Mouse (Mus musculus) intestine, embryonic 15.5 days (tissue): ENCODE measurements around the gene Sec62. TPM values are rescaled to one million over a fixed set of nuclear protein-coding genes. Genes with fewer than 3 reads are reported as not detected.
A peak's percentile ranks its signal among the peaks of the same experiment; 100 is the strongest.

Experiments
- ATAC-seq: fragments of 200-750 bp; cut with Nextera tagmentation; 2 replicates; pipeline ENCODE4 v1.8.0; 2017; ENCODE audit warnings: moderate TSS enrichment, moderate library complexity
- H3K27ac ChIP-seq: fragments of 300-500 bp; sonication (generic); 2 replicates; pipeline ENCODE4 v1.5.1; 2015; ENCODE audit warnings: mild to moderate bottlenecking, inconsistent platforms
- H3K27me3 ChIP-seq: fragments of 300-500 bp; sonication (generic); replicated peaks from 2 replicates; pipeline ENCODE4 v1.6.1; 2015; ENCODE audit warnings: inconsistent platforms
- H3K36me3 ChIP-seq: fragments of 300-500 bp; sonication (generic); 2 replicates; pipeline ENCODE4 v1.6.1; 2015; ENCODE audit warnings: inconsistent platforms
- H3K4me1 ChIP-seq: fragments of 300-500 bp; sonication (generic); replicated peaks from 2 replicates; pipeline ENCODE4 v1.6.1; 2015; ENCODE audit warnings: inconsistent platforms
- H3K4me2 ChIP-seq: fragments of 300-500 bp; sonication (generic); replicated peaks from 2 replicates; pipeline ENCODE4 v1.6.1; 2015; ENCODE audit warnings: mild to moderate bottlenecking, inconsistent platforms
- H3K4me3 ChIP-seq: fragments of 300-500 bp; sonication (generic); replicated peaks from 2 replicates; pipeline ENCODE4 v1.5.1; 2015; ENCODE audit warnings: inconsistent platforms
- H3K9ac ChIP-seq: fragments of 300-500 bp; sonication (generic); 2 replicates; pipeline ENCODE4 v1.6.1; 2015; ENCODE audit warnings: inconsistent platforms
- H3K9me3 ChIP-seq: fragments of 300-500 bp; sonication (generic); 2 replicates; pipeline ENCODE4 v1.6.1; 2016; ENCODE audit warnings: inconsistent platforms
- WGBS: fragments of 180-500 bp; shearing (Covaris S2); methylation state at CpG from one replicate; pipeline ENCODE4 v1.1.7; 2015; 5-methylcytosine and 5-hydroxymethylcytosine counted together
- polyA plus RNA-seq: library from polyadenylated mRNA; unstranded; fragments of >200 nt; fragmentation: Nextera tagmentation; extraction: Ambion mirVana; gene quantifications from 2 replicates; pipeline ENCODE4 v1.2.1, GENCODE M21; 2015

Gene Sec62
- polyA plus RNA-seq, 1 experiment from 2014 or later = 83.5 TPM

- Histone ChIP-seq H3K4me2 (no peak overlapping the region), H3K27ac (no peak overlapping the region), H3K27me3 (no peaks in the 10 kb centered on the region), H3K36me3 (no peaks in the 10 kb centered on the region), H3K4me3 (no peak overlapping the region), H3K4me1 (no peaks in the 10 kb centered on the region), H3K9me3 (no peaks in the 10 kb centered on the region), H3K9ac (no peak overlapping the region)
- ATAC-seq = no peak
- 91% methylated on average over 5 of the region's 5 CpGs for WGBS
These were observed 18.0 kb upstream of the Sec62 start for GRCm38 (mm10) chr3:30774677-30775076.

GRCm38 (mm10) chr3:30777984-30778383, 14.7 kb upstream of the Sec62 start:
- 67% methylated on average over 5 of the region's 5 CpGs for WGBS
- Histone ChIP-seq H3K27ac (no peak overlapping the region), H3K4me3 (no peak overlapping the region), H3K4me2 (no peak overlapping the region), H3K9ac (no peak overlapping the region), H3K27me3 (no peaks in the 10 kb centered on the region), H3K36me3 (no peaks in the 10 kb centered on the region), H3K4me1 (no peaks in the 10 kb centered on the region), H3K9me3 (no peaks in the 10 kb centered on the region)
- no peak for ATAC-seq

- 21% methylated on average over 5 of the region's 5 CpGs for WGBS
- H3K27me3 ChIP-seq = no peaks in the 10 kb centered on the region
- H3K36me3 ChIP-seq = no peaks in the 10 kb centered on the region
- ATAC-seq = no peak
- no peaks in the 10 kb centered on the region for H3K9me3 ChIP-seq
- no peak overlapping the region for H3K4me2 ChIP-seq
- no peak overlapping the region for H3K4me3 ChIP-seq
- 0 out of 2 replicates have a peak, but pooled peaks cover 2% of the 10 kb centered on the region for H3K4me1 ChIP-seq
- no peak overlapping the region for H3K9ac ChIP-seq
- H3K27ac ChIP-seq = no peak overlapping the region
These were observed 4.1 kb upstream of the Sec62 start for GRCm38 (mm10) chr3:30788531-30788930.

GRCm38 (mm10) chr3:30793403-30794221, 937 bp downstream of the Sec62 start:
- no peaks in the 10 kb centered on the region for H3K4me1 ChIP-seq
- H3K27me3 ChIP-seq = no peaks in the 10 kb centered on the region
- H3K4me3 ChIP-seq = peak overlapping the region; percentile 98
- ATAC-seq = peak; percentile 87
- WGBS = under 1% methylated on average over 74 of the region's 75 CpGs
- H3K9ac ChIP-seq = peak overlapping the region; percentile 98
- no peaks in the 10 kb centered on the region for H3K36me3 ChIP-seq
- H3K9me3 ChIP-seq = no peaks in the 10 kb centered on the region
- peak overlapping the region; percentile 76 for H3K4me2 ChIP-seq
- H3K27ac ChIP-seq = peak overlapping the region; percentile 87

- Histone ChIP-seq H3K9me3 (no peaks in the 10 kb centered on the region), H3K9ac (no peak overlapping the region), H3K4me1 (no peaks in the 10 kb centered on the region), H3K4me3 (no peak overlapping the region), H3K27ac (no peak overlapping the region), H3K4me2 (no peak overlapping the region), H3K27me3 (no peaks in the 10 kb centered on the region), H3K36me3 (peaks cover 11% of the 10 kb centered on the region)
- no peak for ATAC-seq
- WGBS = 86% methylated on average over 3 of the region's 3 CpGs
These were observed 9.5 kb downstream of the Sec62 start for GRCm38 (mm10) chr3:30802171-30802570.

GRCm38 (mm10) chr3:30812881-30813280, 20.2 kb downstream of the Sec62 start:
- Histone ChIP-seq H3K27me3 (no peaks in the 10 kb centered on the region), H3K4me3 (no peak overlapping the region), H3K27ac (no peak overlapping the region), H3K4me2 (no peak overlapping the region), H3K4me1 (no peaks in the 10 kb centered on the region), H3K36me3 (peaks cover 11% of the 10 kb centered on the region), H3K9ac (no peak overlapping the region), H3K9me3 (no peaks in the 10 kb centered on the region)
- 67% methylated on average over 3 of the region's 3 CpGs for WGBS
- peak; percentile 82 for ATAC-seq

GRCm38 (mm10) chr3:30818630-30819125, 26.0 kb downstream of the Sec62 start:
- H3K9me3 ChIP-seq = no peaks in the 10 kb centered on the region
- no peak overlapping the region for H3K9ac ChIP-seq
- H3K27ac ChIP-seq = no peak overlapping the region
- H3K4me1 ChIP-seq = no peaks in the 10 kb centered on the region
- no peak overlapping the region for H3K4me2 ChIP-seq
- H3K4me3 ChIP-seq = no peak overlapping the region
- 96% methylated on average over 16 of the region's 16 CpGs for WGBS
- H3K36me3 ChIP-seq = peaks cover 16% of the 10 kb centered on the region
- no peak for ATAC-seq
- H3K27me3 ChIP-seq = no peaks in the 10 kb centered on the region

- Histone ChIP-seq H3K4me2 (no peak overlapping the region), H3K9ac (no peak overlapping the region), H3K9me3 (no peaks in the 10 kb centered on the region), H3K27me3 (no peaks in the 10 kb centered on the region), H3K36me3 (peaks cover 10% of the 10 kb centered on the region), H3K4me1 (no peaks in the 10 kb centered on the region), H3K4me3 (no peak overlapping the region), H3K27ac (no peak overlapping the region)
- 89% methylated on average over 8 of the region's 8 CpGs for whole genome bisulfite sequencing
- ATAC-seq = no peak
These were observed 29.5 kb downstream of the Sec62 start for GRCm38 (mm10) chr3:30822163-30822562.

GRCm38 (mm10) chr3:30826069-30826468, 33.4 kb downstream of the Sec62 start:
- WGBS = 88% methylated on average over 5 of the region's 5 CpGs
- Histone ChIP-seq H3K9me3 (no peaks in the 10 kb centered on the region), H3K27me3 (no peaks in the 10 kb centered on the region), H3K4me2 (no peak overlapping the region), H3K9ac (no peak overlapping the region), H3K4me1 (no peaks in the 10 kb centered on the region), H3K36me3 (0 out of 2 replicates have a peak, but pooled peaks cover 3% of the 10 kb centered on the region), H3K4me3 (no peak overlapping the region), H3K27ac (no peak overlapping the region)
- ATAC-seq = no peak

- Histone ChIP-seq H3K27me3 (no peaks in the 10 kb centered on the region), H3K36me3 (no peaks in the 10 kb centered on the region), H3K4me3 (no peak overlapping the region), H3K9me3 (no peaks in the 10 kb centered on the region), H3K4me2 (no peak overlapping the region), H3K4me1 (no peaks in the 10 kb centered on the region), H3K27ac (no peak overlapping the region), H3K9ac (no peak overlapping the region)
- no peak for ATAC-seq
- 73% methylated on average over 15 of the region's 15 CpGs for WGBS
These were observed 39.4 kb downstream of the Sec62 start for GRCm38 (mm10) chr3:30831848-30832606.

- Histone ChIP-seq H3K9me3 (no peaks in the 10 kb centered on the region), H3K4me2 (no peak overlapping the region), H3K4me1 (no peaks in the 10 kb centered on the region), H3K9ac (no peak overlapping the region), H3K36me3 (no peaks in the 10 kb centered on the region), H3K4me3 (no peak overlapping the region), H3K27me3 (no peaks in the 10 kb centered on the region), H3K27ac (no peak overlapping the region)
- 82% methylated on average over 3 of the region's 3 CpGs for WGBS
- ATAC-seq = no peak
These were observed 40.6 kb downstream of the Sec62 start for GRCm38 (mm10) chr3:30833254-30833653.

- no peaks in the 10 kb centered on the region for H3K9me3 ChIP-seq
- H3K27ac ChIP-seq = no peak overlapping the region
- 73% methylated on average over 2 of the region's 2 CpGs for WGBS
- no peaks in the 10 kb centered on the region for H3K36me3 ChIP-seq
- no peaks in the 10 kb centered on the region for H3K27me3 ChIP-seq
- no peaks in the 10 kb centered on the region for H3K4me1 ChIP-seq
- no peak overlapping the region for H3K4me3 ChIP-seq
- H3K4me2 ChIP-seq = no peak overlapping the region
- no peak overlapping the region for H3K9ac ChIP-seq
- ATAC-seq = no peak
These were observed 53.1 kb downstream of the Sec62 start for GRCm38 (mm10) chr3:30845755-30846154.
